Mouse (Mus musculus): ENCODE results near the gene Bcorl1.

DNA sequence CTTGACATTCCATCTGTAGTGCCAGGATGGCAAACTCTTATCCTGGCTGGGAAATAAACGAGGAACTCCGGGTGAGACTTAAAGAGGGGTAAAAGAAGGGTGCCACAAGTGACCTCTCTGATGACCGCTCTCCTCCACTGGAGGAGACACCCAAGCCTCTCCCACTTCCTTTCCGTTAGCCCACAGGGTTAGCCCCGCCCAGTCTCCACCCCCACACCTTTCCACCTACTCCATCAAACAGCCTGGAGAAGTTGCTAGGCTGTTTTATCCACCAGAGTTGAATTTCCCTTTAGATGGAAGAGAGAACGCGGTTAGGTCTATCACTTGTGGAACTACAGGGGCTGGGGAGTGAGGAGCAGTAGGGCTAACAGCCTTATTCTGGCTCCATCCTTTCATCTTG, 84.1 kb downstream of the Bcorl1 start:
- TF ChIP-seq CTCF (IDR thresholded peaks at IDR 0.05; ENCODE audit: extremely low read depth, insufficient read depth, insufficient read length, insufficient replicate concordance) (no peak), POLR2A (IDR thresholded peaks at IDR 0.05; ENCODE audit: low read depth, low read length) (no peak)
